Mouse (Mus musculus) B cell, adult 2 months (primary cell): ENCODE measurements at regions not wholly inside any gene's neighbourhood (a gene's known extent, or its start where the extent isn't known, plus 50 kb on each side); places are given as distances from the start of the nearest gene placed in this dataset.

ENCODE experiments used
- DNase-seq, 2 experiments: peaks; one replicate each; pipeline ENCODE4 v3.0.0; 2022

DNA sequence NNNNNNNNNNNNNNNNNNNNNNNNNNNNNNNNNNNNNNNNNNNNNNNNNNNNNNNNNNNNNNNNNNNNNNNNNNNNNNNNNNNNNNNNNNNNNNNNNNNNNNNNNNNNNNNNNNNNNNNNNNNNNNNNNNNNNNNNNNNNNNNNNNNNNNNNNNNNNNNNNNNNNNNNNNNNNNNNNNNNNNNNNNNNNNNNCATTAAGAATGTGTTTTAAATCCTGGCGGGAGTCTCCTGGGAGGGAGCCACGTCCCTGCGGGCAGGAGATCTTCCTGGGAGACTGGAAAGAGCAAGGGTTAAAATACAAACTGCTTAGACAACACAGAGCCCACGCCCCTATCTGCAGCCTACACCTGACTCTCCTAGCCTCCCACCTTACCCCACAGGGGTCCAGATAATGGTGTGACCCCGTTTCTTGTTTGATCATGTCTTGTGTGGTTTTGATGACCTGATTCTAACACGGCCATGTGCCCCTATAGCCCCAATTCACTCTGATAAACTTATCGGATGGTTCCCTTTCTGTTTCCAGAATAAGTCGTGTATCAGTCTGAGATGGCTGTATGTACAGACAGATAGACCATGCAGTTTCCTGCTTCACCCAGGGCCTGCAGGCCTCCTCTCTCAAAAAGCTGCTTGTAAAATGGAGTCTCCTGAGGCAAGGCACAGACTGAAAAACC is 160.8 kb downstream of the Rpl14 start:
- no peak for DNase-seq

DNA sequence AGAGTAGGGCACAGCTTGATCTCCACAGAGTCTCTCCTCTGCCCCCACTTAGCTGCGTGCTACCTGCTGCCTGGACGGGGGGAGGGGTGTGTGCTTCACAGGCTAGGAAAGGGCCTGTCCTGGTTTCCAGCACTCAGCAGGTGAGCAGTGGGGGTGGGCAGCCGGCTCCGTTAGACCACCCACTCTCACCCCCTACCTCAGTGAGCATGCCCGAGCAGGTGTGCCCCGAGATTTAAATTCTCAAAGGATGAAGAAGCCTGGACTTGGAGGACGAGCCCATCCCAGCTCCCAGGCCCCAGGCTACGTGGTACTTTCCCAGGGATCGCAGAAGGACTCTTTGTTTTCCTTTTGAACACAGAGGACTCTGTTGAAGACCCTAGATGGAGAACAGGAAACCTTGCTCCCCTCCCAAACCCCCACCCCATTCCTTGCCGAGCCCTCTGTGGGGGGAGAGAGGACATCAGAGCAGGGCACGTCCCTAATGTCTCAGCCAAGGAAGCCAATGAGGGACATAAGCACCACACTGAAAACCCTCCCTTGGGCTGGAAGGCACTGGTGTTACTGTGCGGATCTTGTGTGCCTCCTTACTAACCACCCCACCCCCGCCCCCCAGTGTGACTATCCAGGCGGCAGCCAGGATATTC is 161.5 kb downstream of the Rpl14 start:
- no peak for DNase-seq

DNA sequence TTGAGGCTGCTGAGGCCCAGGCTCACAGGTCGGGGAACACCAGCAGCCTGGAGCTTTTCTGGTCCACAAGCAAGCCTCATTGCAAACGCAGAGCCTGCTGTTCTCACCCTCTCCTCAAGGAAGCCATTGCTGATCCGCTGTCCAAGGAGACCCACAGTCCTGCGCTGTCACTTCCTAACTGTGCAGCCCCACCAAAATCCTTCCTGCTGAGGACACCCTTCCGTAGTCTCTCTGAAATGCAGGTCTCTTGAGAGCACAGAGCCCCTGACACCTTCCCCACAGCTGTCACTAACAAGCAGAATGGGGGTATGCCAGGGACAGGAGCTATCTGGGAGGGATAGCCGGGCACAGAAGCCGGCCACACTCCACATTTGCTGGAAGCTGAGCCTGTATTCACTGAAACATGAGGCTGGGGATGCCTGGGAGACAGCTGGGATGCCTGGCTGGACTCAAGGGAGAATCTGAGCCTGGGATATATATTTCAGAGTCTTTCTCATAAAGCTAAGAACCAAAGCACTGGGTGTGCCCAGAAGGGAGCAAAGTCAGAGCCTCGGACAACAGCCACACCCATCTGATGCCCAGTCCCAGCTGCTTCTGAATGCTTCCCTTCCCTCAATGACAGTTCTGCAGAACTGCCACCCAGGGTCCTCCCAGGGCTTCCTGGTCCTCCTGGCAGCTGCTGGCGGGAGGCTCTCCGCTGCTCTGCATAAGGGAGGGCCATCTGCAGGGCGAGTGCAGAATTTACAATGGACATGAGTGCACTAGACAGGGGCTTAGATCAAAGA is 162.6 kb downstream of the Rpl14 start:
- DNase-seq: no peak

GRCm38 (mm10) chr9:120735217-120735616 is 164.0 kb downstream of the Rpl14 start:
- no peak for DNase-seq

- no peak for DNase-seq
Measured at GRCm38 (mm10) chr9:120737956-120738355, 166.7 kb downstream of the Rpl14 start.

- DNase-seq: no peak
Measured at GRCm38 (mm10) chr9:120739199-120739952, 168.1 kb downstream of the Rpl14 start.

DNA sequence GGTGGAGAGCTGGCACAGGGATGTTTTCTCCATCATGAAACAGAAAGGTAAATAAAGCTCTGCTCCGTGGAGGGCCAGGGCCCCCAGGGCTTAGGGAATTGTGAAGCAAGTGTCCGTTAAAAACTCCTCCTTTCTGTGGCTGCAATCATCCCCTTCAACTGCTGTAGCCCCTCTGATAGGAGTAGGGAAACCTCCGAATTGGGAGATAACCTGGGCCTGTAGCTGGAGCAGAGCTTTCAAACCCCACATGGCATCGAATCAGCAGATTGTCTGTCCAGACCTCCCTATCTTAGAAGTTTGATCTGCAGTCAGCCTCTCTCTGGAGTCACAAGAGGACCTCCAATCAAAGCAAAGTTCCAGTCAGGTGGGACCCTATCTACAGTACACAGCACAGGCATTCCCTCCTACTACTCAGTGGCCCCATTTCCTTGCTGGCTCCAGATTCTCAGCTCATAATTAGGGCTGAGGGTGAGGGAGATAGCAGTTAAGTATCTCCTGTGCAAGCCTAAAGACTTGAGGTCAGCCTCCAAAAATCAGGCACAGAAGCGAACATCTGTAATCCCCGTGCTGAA is 168.8 kb downstream of the Rpl14 start:
- no peak for DNase-seq

DNA sequence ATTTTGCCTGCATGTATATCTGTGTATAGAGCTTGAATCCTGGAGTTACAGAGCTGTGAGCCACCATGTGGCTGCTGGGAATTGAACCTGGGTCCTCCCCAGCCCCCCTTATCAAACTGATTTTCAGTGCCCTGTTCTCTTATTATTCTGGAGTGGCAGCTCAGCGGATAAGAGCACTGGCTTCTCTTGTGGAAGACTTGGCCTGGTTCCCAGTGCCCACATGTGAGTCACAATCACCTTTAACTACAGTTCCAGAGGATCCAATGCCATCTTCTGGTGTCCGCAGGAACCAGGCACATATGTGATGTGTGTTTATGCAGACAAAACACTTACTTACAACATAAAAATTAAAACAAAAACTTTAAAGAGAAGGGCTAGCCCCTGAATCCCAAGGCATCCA is 170.3 kb downstream of the Rpl14 start:
- no peak for DNase-seq

DNA sequence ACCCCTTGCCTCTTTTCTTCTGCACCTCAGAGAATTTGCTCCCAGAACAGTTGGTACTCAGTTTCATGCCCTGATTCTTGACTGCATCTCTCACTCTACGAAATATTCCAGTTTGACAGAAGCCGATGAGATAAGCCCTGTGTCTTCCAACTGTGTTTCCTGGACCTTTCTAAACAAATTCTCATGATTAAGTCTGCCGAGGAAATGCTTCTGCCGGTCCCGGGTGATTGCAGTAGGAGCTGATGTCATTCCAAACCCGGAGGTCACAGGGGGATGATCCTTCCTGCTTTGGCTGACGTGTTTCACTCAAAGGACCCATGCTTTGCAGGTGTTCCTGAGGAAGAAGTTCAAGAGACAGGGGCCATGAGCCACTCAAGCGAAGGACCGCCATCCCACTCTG is 172.2 kb downstream of the Rpl14 start:
- DNase-seq: no peak

DNA sequence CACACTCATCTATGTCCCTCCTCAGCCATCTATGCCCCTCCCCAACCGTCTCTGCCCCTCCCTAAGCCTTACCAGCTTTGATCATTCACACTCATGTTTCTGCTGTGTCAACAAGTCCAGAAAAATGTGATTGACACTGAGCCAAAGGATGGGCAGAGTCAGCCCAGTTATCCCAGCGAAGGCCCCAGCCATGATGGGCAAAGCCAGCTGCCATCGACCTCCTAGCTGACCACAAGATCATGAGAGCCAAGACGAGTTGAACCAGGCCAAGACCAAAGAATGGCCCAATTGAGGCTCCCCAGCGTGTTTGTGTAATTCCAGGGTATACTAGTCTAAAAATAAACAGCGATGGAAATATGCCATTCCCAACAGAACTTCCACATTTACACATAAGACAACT is 174.4 kb downstream of the Rpl14 start:
- no peak for DNase-seq

- no peak for DNase-seq
Measured at GRCm38 (mm10) chr9:120750820-120751219, 178.2 kb upstream of the Ctnnb1 start.

GRCm38 (mm10) chr9:120751686-120752484 is 177.1 kb upstream of the Ctnnb1 start:
- DNase-seq: no peak

GRCm38 (mm10) chr9:120754151-120754550 is 174.9 kb upstream of the Ctnnb1 start:
- DNase-seq: no peak

GRCm38 (mm10) chr9:120755486-120755885 is 173.5 kb upstream of the Ctnnb1 start:
- DNase-seq: no peak

- DNase-seq: no peak
Measured at GRCm38 (mm10) chr9:120758003-120758402, 171.0 kb upstream of the Ctnnb1 start.

DNA sequence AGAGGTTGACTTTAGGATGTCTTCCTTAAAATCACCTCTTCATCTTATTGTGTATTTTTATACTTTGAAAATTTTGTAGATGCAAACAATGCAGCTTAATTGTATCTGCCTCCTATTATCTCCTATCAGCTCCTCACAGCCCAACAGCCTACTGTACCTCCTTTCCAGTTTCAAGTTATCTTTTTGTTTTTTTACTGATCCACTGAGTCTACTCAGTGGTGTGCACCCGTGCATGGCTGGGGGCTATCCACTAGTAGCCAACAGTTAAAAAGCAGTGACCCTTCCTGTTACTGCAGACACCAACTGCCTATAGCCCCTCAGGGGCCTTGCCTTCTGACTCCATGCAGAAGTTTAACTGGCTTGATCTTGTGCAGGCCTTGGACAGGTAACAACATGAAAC is 170.4 kb upstream of the Ctnnb1 start:
- no peak for DNase-seq

DNA sequence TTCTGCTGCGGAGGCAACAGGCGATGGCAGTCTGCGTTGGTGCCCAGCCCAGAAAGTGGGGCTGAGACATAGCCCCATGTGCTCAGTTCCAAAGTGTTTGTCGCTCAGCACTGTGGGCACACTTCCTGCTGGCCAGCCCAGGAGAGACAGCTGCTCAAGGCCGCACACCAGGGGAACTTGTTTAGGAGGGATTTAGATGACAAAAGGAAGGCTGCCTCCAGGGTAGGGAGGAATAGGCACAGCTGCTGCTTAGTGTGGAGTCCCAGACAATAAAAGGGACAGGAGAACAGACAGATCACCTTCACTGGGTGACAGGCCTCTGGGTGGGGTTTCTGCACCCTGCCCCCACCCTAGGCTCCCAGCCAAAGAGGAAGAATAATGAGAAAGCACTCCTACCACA is 169.2 kb upstream of the Ctnnb1 start:
- DNase-seq: no peak

- no peak for DNase-seq
Measured at GRCm38 (mm10) chr9:120763802-120764201, 165.2 kb upstream of the Ctnnb1 start.

DNA sequence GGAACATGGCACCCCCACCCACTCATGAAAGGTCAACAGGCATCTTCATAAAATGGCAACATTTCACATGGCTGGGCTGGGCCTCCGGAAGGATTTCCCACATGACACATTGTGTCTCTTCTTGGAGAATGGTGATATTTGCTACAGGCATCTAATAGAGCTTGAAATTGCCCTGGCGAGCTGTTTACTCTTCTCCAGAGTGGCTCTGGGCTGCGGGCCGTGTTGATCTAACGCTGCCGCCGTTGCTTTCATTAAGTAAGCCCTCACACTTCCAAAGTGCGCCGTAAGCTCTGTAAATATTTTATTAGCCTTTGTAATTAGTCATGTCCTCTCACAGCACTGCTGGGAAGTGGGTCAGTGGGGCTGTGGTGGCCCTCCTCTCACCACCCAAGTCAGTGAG is 164.4 kb upstream of the Ctnnb1 start:
- DNase-seq: no peak

DNA sequence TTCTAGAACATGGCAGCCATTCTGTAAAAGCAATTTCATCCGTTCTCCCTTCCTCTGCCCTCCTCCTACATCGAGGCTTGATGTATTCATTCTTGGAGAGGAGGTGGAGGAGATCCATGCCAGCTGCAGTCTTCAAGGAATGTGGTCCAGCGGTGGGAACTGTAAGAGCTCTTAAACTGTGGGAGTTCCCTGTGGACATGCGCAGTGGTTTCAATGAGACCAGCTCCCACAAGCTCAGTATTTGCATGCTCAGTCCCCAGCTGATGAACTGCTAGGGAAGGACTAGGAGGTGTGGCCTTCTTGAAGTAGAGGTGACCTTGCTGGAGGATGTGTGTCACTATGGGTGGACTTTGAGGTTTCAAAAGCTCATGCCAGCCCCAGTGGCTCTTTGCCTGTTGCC is 163.7 kb upstream of the Ctnnb1 start:
- DNase-seq: no peak

DNA sequence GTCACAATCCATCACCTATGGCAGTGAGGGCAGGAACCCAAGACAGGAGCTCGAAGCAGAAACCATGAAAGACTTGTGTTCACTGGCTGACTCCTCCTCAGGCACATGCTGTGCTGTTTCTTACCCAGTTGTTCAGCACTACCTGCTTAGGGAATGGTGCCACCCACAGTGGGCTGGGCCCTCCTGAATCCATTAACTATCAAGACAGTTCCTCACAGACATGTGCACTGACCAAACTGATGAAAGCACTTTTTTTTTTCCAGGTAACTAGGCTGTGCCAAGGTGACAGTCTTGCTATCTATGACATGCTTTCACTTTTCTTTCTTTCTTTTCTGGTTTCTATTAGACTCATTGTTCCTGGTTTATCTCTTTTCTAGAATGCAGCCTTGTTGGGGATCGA is 162.1 kb upstream of the Ctnnb1 start:
- DNase-seq: no peak

DNA sequence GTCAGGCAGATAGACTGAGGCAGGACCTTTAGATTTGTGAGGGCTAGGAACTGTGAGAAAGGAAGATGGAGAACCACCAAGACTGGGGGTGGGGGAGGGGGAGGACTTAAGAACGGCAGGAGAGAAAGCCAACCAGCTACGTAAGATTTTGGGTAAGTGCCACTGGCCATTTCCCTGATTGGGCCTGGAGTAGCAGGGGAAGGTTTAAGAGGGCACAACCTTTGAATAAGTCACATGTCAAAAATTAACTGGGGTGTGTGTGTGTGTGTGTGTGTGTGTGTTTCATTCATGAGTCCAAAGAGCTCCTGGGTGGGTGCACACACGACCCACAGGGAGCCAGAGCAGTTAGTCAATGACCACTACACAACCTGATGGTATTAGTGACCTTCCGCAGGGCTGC is 161.6 kb upstream of the Ctnnb1 start:
- no peak for DNase-seq
